Mouse (Mus musculus) bone marrow, adult 2 months (tissue): ENCODE data around the gene Plau.

Experiments
- CTCF ChIP-seq: fragments of 200-500 bp; IDR thresholded peaks from 2 replicates; pipeline ENCODE4 v1.5.1; 2011; ENCODE audit warnings: low read length, control low read depth; ENCODE audit not compliant: control insufficient read depth, insufficient read depth
- POLR2A ChIP-seq: fragments of 200-500 bp; IDR thresholded peaks from 2 replicates; pipeline ENCODE4 v1.6.1; 2011; ENCODE audit warnings: low read depth, mild to moderate bottlenecking, control low read depth, low read length, borderline replicate concordance; ENCODE audit not compliant: control insufficient read depth

DNA sequence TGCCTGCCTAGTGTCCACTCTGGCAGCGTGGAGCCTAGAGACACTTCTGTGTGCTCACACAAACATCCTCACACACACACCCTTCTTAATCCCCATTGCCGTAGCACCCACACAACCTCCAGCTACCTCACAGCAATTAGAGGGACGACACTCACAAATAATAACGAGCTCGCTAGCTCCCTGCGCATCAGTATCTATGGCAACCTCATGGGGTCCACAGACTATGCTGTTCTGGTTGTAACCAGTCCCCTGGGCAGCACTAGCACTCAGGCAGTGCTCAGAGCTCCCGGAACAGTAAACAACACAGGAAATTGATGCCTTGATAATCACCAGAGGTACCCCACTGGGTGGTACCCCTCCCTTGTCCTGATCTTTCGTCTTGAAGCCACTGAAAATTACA is 39.8 kb upstream of the Plau start:
- TF ChIP-seq CTCF, result no peak
- no peak for TF ChIP-seq POLR2A
